Mouse (Mus musculus) erythroblast, adult 5-6 weeks (primary cell): ENCODE measurements around the gene Olfr370. TPM values are rescaled to one million over a fixed set of nuclear protein-coding genes. Genes with fewer than 3 reads are reported as not detected.

Experiments
- total RNA-seq, 2 experiments: library from RNA; stranded (forward) in 1 of 2; stranded (reverse) in 1 of 2; fragments of 150-400 nt in 1 of 2; fragments of 200-764, 138-1000 nt in 1 of 2; gene quantifications; 2 replicates each; pipeline versions ENCODE4 v1.2.3 to v1.2.4; 2015 to 2017; ENCODE audit warnings: low replicate concordance in 2 of 2

Gene Olfr370
- total RNA-seq, 2 experiments from 2014 or later = not detected

Other genes starting within 250 kb of the Olfr370 start
- not detected in 2 replicates for gene Ucp1, start 245.4 kb upstream of the Olfr370 start, total RNA-seq (2015; ENCODE audit: low replicate concordance)
- gene Ucp1, start 245.4 kb upstream of the Olfr370 start, total RNA-seq (2017; ENCODE audit: low replicate concordance) = not detected in 2 replicates
- 5.8 and 6.9 TPM in 2 replicates for gene Elmod2, start 203.3 kb upstream of the Olfr370 start, total RNA-seq (2015; ENCODE audit: low replicate concordance)
- gene Elmod2, start 203.3 kb upstream of the Olfr370 start, total RNA-seq (2017; ENCODE audit: low replicate concordance) = 8.8 and 12.5 TPM in 2 replicates
- not detected in 2 replicates for gene Mgat4d, start 187.3 kb upstream of the Olfr370 start, total RNA-seq (2015; ENCODE audit: low replicate concordance)
- not detected in 2 replicates for gene Mgat4d, start 187.3 kb upstream of the Olfr370 start, total RNA-seq (2017; ENCODE audit: low replicate concordance)
- gene Clgn, start 145.9 kb upstream of the Olfr370 start, total RNA-seq (2015; ENCODE audit: low replicate concordance) = 0.63 and 0.77 TPM in 2 replicates
- 1.3 and 4.3 TPM in 2 replicates for gene Clgn, start 145.9 kb upstream of the Olfr370 start, total RNA-seq (2017; ENCODE audit: low replicate concordance)
- 40.9 and 47.0 TPM in 2 replicates for gene Scoc, start 77.4 kb upstream of the Olfr370 start, total RNA-seq (2015; ENCODE audit: low replicate concordance)
- 52.7 and 55.6 TPM in 2 replicates for gene Scoc, start 77.4 kb upstream of the Olfr370 start, total RNA-seq (2017; ENCODE audit: low replicate concordance)
- gene Ndufb7, start 30.9 kb downstream of the Olfr370 start, total RNA-seq (2015; ENCODE audit: low replicate concordance) = 49.8 and 57.9 TPM in 2 replicates
- gene Ndufb7, start 30.9 kb downstream of the Olfr370 start, total RNA-seq (2017; ENCODE audit: low replicate concordance) = 59.0 and 89.2 TPM in 2 replicates
- gene Tecr, start 72.2 kb downstream of the Olfr370 start, total RNA-seq (2015; ENCODE audit: low replicate concordance) = 130 and 150 TPM in 2 replicates
- 47.5 and 77.4 TPM in 2 replicates for gene Tecr, start 72.2 kb downstream of the Olfr370 start, total RNA-seq (2017; ENCODE audit: low replicate concordance)
- gene Dnajb1, start 72.4 kb downstream of the Olfr370 start, total RNA-seq (2015; ENCODE audit: low replicate concordance) = 12.9 and 25.7 TPM in 2 replicates
- 15.6 and 19.5 TPM in 2 replicates for gene Dnajb1, start 72.4 kb downstream of the Olfr370 start, total RNA-seq (2017; ENCODE audit: low replicate concordance)
- 4.4 and 16.7 TPM in 2 replicates for gene Gipc1, start 116.9 kb downstream of the Olfr370 start, total RNA-seq (2015; ENCODE audit: low replicate concordance)
- gene Gipc1, start 116.9 kb downstream of the Olfr370 start, total RNA-seq (2017; ENCODE audit: low replicate concordance) = 5.2 and 8.6 TPM in 2 replicates
- gene Ptger1, start 130.9 kb downstream of the Olfr370 start, total RNA-seq (2015; ENCODE audit: low replicate concordance) = 0.21 TPM in 1 of 2 replicates, not detected in the other
- 0.56 and 0.60 TPM in 2 replicates for gene Ptger1, start 130.9 kb downstream of the Olfr370 start, total RNA-seq (2017; ENCODE audit: low replicate concordance)
- 5.2 and 9.0 TPM in 2 replicates for gene Pkn1, start 163.4 kb downstream of the Olfr370 start, total RNA-seq (2015; ENCODE audit: low replicate concordance)
- gene Pkn1, start 163.4 kb downstream of the Olfr370 start, total RNA-seq (2017; ENCODE audit: low replicate concordance) = 22.3 and 30.6 TPM in 2 replicates
- 20.1 and 40.0 TPM in 2 replicates for gene Ddx39, start 179.4 kb downstream of the Olfr370 start, total RNA-seq (2015; ENCODE audit: low replicate concordance)
- gene Ddx39, start 179.4 kb downstream of the Olfr370 start, total RNA-seq (2017; ENCODE audit: low replicate concordance) = 36.5 and 37.3 TPM in 2 replicates
- gene Adgre5, start 205.5 kb downstream of the Olfr370 start, total RNA-seq (2015; ENCODE audit: low replicate concordance) = 31.8 and 56.7 TPM in 2 replicates
- gene Adgre5, start 205.5 kb downstream of the Olfr370 start, total RNA-seq (2017; ENCODE audit: low replicate concordance) = 17.1 and 27.1 TPM in 2 replicates